Mouse (Mus musculus): ENCODE measurements at regions not wholly inside any gene's neighbourhood (a gene's known extent, or its start where the extent isn't known, plus 50 kb on each side); places are given as distances from the start of the nearest gene placed in this dataset.

GRCm38 (mm10) chr12:27471557-27471956 lies 129.2 kb upstream of the Sox11 start:
- TF ChIP-seq POLR2A (IDR thresholded peaks at IDR 0.05; ENCODE audit: low read depth, low read length) (no peak), CTCF (conservative IDR thresholded peaks at IDR 0.05; ENCODE audit: insufficient read depth, insufficient read length, low read depth, low read length) (no peak)
